Mouse (Mus musculus): ENCODE results near the gene Thrb. TPM values are rescaled to one million over a fixed set of nuclear protein-coding genes. Genes with fewer than 3 reads are reported as not detected.

Thrb gene
- polyA plus RNA-seq, 1 experiment from 2014 or later: 1.1 TPM

GRCm38 (mm10) chr14:17722824-17723445 is 62.9 kb downstream of the Thrb start:
- H3K9ac ChIP-seq: no peak overlapping the region
- H3K27me3 ChIP-seq: no peaks in the 10 kb centered on the region
- ATAC-seq (ENCODE audit: low FRiP score): peak; percentile 60; the same call in 1 of the 2 replicates
- H3K36me3 ChIP-seq: no peaks in the 10 kb centered on the region
- WGBS: 20% methylated on average over 1 of the region's 1 CpGs
- no peaks in the 10 kb centered on the region for H3K4me1 ChIP-seq
- no peak overlapping the region for H3K4me2 ChIP-seq (replicated peaks)
- no peaks in the 10 kb centered on the region for H3K9me3 ChIP-seq (replicated peaks)
- no peak overlapping the region for H3K4me3 ChIP-seq
- no peak overlapping the region for H3K27ac ChIP-seq

GRCm38 (mm10) chr14:17724577-17724976 is 64.5 kb downstream of the Thrb start:
- 89% methylated on average over 3 of the region's 3 CpGs for whole genome bisulfite sequencing
- H3K27me3 ChIP-seq: no peaks in the 10 kb centered on the region
- H3K4me2 ChIP-seq (replicated peaks): no peak overlapping the region
- no peak for ATAC-seq (ENCODE audit: low FRiP score)
- H3K4me1 ChIP-seq: no peaks in the 10 kb centered on the region
- no peak overlapping the region for H3K4me3 ChIP-seq
- H3K36me3 ChIP-seq: no peaks in the 10 kb centered on the region
- H3K9me3 ChIP-seq (replicated peaks): no peaks in the 10 kb centered on the region
- no peak overlapping the region for H3K9ac ChIP-seq
- H3K27ac ChIP-seq: no peak overlapping the region

- H3K9me3 ChIP-seq (replicated peaks): no peaks in the 10 kb centered on the region
- no peak overlapping the region for H3K4me3 ChIP-seq
- H3K4me1 ChIP-seq: no peaks in the 10 kb centered on the region
- no peaks in the 10 kb centered on the region for H3K27me3 ChIP-seq
- no peak overlapping the region for H3K4me2 ChIP-seq (replicated peaks)
- H3K36me3 ChIP-seq: no peaks in the 10 kb centered on the region
- H3K27ac ChIP-seq: no peak overlapping the region
- no peak overlapping the region for H3K9ac ChIP-seq
- no peak for ATAC-seq (ENCODE audit: low FRiP score)
- WGBS: 67% methylated on average over 1 of the region's 1 CpGs
Observed at GRCm38 (mm10) chr14:17726906-17727305, 66.8 kb downstream of the Thrb start.

DNA sequence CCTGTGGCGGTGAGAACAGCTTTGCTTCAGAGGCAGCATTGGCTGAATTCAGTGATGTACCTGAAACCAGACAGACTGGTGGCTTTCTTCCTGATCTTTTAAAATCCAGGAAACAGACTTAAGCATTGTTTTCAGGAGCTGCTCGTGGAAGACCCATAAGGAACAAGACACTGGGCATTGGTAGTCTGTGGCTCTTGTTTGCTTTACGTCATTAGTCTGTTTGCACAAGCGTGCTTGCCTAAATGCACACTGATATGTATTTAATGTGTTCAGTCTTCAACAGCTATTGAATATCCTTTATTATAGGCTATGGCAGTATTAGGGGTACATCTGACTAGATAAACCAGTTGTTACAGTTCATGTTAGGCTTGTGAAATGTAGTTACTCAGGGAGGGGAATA is 67.8 kb downstream of the Thrb start:
- Histone ChIP-seq H3K9ac (no peak overlapping the region), H3K4me2 (replicated peaks) (no peak overlapping the region), H3K36me3 (no peaks in the 10 kb centered on the region), H3K4me3 (no peak overlapping the region), H3K4me1 (no peaks in the 10 kb centered on the region), H3K9me3 (replicated peaks) (no peaks in the 10 kb centered on the region), H3K27ac (no peak overlapping the region), H3K27me3 (no peaks in the 10 kb centered on the region)
- ATAC-seq (ENCODE audit: low FRiP score): no peak
- 80% methylated on average over 4 of the region's 4 CpGs for WGBS

- ATAC-seq (ENCODE audit: low FRiP score): no peak
- no peaks in the 10 kb centered on the region for H3K9me3 ChIP-seq (replicated peaks)
- no peak overlapping the region for H3K4me3 ChIP-seq
- H3K27ac ChIP-seq: no peak overlapping the region
- 76% methylated on average over 2 of the region's 2 CpGs for WGBS
- no peak overlapping the region for H3K4me2 ChIP-seq (replicated peaks)
- H3K4me1 ChIP-seq: no peaks in the 10 kb centered on the region
- H3K9ac ChIP-seq: no peak overlapping the region
- no peaks in the 10 kb centered on the region for H3K27me3 ChIP-seq
- H3K36me3 ChIP-seq: no peaks in the 10 kb centered on the region
Observed at GRCm38 (mm10) chr14:17728889-17729288, 68.8 kb downstream of the Thrb start.

DNA sequence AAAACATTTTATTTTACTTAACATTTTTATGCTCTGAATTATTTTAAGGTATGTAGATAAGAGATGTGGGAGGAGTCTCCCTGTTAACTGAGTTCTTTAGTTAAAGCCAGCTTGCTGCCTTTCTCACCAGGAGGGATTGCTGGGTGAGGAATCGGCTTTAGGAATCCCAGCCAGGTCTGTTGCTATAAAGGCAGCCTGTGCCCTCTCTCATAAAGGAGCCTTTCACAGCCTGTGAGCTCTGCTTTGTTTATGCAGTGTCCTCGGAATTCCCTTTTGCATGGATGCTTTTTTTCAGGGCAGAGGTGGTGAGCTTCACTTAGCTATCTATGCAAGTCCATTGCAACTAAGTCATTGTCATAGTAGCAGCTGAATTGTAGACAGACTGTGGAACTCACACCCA is 71.0 kb downstream of the Thrb start:
- ATAC-seq (ENCODE audit: low FRiP score): no peak
- H3K27me3 ChIP-seq: no peaks in the 10 kb centered on the region
- 6% methylated on average over 2 of the region's 2 CpGs for WGBS
- H3K9ac ChIP-seq: no peak overlapping the region
- H3K27ac ChIP-seq: no peak overlapping the region
- no peaks in the 10 kb centered on the region for H3K36me3 ChIP-seq
- H3K4me1 ChIP-seq: no peaks in the 10 kb centered on the region
- no peak overlapping the region for H3K4me3 ChIP-seq
- H3K4me2 ChIP-seq (replicated peaks): no peak overlapping the region
- no peaks in the 10 kb centered on the region for H3K9me3 ChIP-seq (replicated peaks)

DNA sequence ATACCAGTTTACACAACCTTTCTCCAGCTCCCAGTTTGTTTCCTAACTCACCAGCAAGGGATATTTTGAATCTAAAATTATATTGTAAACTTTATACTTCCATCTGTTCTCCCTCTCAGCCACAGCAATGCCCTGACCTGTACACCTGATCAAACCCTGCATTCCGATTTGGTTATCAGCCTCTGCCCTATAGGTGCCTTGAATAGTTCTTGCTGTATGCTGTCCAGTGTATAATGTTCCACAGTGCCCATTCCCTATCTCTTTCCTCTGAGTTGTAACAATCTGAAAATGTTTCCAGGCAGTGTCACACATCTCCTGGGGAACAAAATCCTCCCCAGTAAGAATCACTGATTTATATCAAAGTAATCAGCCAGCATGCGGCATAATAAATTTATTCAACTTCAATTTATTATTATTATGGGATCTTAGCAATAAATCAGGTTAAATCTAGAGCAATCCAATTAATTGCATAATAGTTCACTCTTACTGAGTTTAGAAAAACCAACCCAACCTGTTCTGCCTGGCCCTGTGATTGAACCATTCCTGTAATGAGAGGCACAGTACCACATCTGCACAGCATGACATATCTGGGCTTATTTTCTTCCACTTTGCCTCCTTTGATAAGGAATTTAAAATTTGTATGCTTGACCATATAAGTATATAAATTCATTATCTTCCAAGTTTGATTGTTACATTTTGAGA is 73.2 kb downstream of the Thrb start:
- H3K9me3 ChIP-seq (replicated peaks): no peaks in the 10 kb centered on the region
- H3K27ac ChIP-seq: no peak overlapping the region
- no peak for ATAC-seq (ENCODE audit: low FRiP score)
- H3K36me3 ChIP-seq: no peaks in the 10 kb centered on the region
- no peak overlapping the region for H3K4me2 ChIP-seq (replicated peaks)
- H3K4me1 ChIP-seq: no peaks in the 10 kb centered on the region
- H3K9ac ChIP-seq: no peak overlapping the region
- WGBS: 90% methylated on average over 2 of the region's 2 CpGs
- H3K27me3 ChIP-seq: no peaks in the 10 kb centered on the region
- no peak overlapping the region for H3K4me3 ChIP-seq

DNA sequence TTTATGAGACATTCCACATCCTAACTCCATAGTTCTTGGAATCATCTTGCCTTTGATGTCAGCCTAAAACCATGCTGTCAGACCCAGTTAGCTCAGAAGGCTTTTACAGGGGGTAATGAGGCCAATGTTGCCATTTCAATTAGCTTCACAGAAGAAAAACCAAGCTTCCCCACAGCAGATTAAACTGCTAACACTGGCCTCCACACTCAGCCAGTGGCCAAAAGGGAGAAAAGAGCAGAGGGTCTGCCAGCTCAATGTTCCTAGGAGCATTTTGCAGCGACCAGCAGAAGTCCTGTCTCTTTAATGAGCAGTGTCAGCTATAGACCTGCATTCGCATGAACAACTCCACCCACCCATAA is 73.7 kb downstream of the Thrb start:
- no peak overlapping the region for H3K9ac ChIP-seq
- no peaks in the 10 kb centered on the region for H3K36me3 ChIP-seq
- H3K4me2 ChIP-seq (replicated peaks): no peak overlapping the region
- H3K27ac ChIP-seq: no peak overlapping the region
- no peak; the same call in 1 of the 2 replicates for ATAC-seq (ENCODE audit: low FRiP score)
- WGBS: 71% methylated on average over 2 of the region's 2 CpGs
- no peaks in the 10 kb centered on the region for H3K9me3 ChIP-seq (replicated peaks)
- H3K4me3 ChIP-seq: no peak overlapping the region
- H3K4me1 ChIP-seq: no peaks in the 10 kb centered on the region
- no peaks in the 10 kb centered on the region for H3K27me3 ChIP-seq

- WGBS: 73% methylated on average over 6 of the region's 6 CpGs
- H3K36me3 ChIP-seq: no peaks in the 10 kb centered on the region
- ATAC-seq (ENCODE audit: low FRiP score): no peak
Observed at GRCm38 (mm10) chr14:17735440-17735839, 75.4 kb downstream of the Thrb start.

DNA sequence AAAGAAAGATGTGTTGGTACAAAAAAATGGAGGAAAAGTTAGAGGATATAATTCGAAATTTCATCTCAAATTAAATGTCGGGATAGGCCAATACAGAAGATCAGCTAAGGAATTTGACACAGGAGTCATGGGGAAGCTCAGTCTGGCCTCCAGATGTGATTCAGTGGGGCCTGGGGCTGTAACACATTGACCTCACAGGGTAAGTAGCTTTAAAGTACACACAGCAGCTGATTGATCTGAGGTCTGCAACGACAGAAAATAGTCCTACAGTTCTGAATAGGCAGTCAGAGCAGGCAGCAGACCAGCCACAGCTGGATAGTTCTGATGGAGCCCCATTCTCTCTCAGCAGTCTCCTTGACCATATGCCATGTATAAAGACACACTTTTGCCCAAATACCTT is 80.8 kb downstream of the Thrb start:
- Histone ChIP-seq H3K27ac (no peak overlapping the region), H3K4me3 (no peak overlapping the region), H3K9me3 (replicated peaks) (no peaks in the 10 kb centered on the region), H3K4me1 (no peaks in the 10 kb centered on the region), H3K27me3 (no peaks in the 10 kb centered on the region), H3K9ac (no peak overlapping the region), H3K4me2 (replicated peaks) (no peak overlapping the region), H3K36me3 (no peaks in the 10 kb centered on the region)
- 37% methylated on average over 3 of the region's 3 CpGs for WGBS
- no peak for ATAC-seq (ENCODE audit: low FRiP score)

More at GRCm38 (mm10) chr14:17735440-17735839, 75.4 kb downstream of the Thrb start:
- Histone ChIP-seq H3K4me1 (no peaks in the 10 kb centered on the region), H3K27me3 (no peaks in the 10 kb centered on the region), H3K27ac (no peak overlapping the region), H3K9ac (no peak overlapping the region), H3K9me3 (replicated peaks) (no peaks in the 10 kb centered on the region), H3K4me3 (no peak overlapping the region), H3K4me2 (replicated peaks) (no peak overlapping the region)

- no peak overlapping the region for H3K27ac ChIP-seq
- H3K9me3 ChIP-seq (replicated peaks): no peaks in the 10 kb centered on the region
- no peaks in the 10 kb centered on the region for H3K4me1 ChIP-seq
- no peak overlapping the region for H3K4me3 ChIP-seq
- H3K4me2 ChIP-seq (replicated peaks): no peak overlapping the region
- H3K36me3 ChIP-seq: no peaks in the 10 kb centered on the region
- H3K27me3 ChIP-seq: no peaks in the 10 kb centered on the region
- ATAC-seq (ENCODE audit: low FRiP score): no peak
- WGBS: 76% methylated on average over 2 of the region's 2 CpGs
- H3K9ac ChIP-seq: no peak overlapping the region
Observed at GRCm38 (mm10) chr14:17742264-17742663, 82.2 kb downstream of the Thrb start.

DNA sequence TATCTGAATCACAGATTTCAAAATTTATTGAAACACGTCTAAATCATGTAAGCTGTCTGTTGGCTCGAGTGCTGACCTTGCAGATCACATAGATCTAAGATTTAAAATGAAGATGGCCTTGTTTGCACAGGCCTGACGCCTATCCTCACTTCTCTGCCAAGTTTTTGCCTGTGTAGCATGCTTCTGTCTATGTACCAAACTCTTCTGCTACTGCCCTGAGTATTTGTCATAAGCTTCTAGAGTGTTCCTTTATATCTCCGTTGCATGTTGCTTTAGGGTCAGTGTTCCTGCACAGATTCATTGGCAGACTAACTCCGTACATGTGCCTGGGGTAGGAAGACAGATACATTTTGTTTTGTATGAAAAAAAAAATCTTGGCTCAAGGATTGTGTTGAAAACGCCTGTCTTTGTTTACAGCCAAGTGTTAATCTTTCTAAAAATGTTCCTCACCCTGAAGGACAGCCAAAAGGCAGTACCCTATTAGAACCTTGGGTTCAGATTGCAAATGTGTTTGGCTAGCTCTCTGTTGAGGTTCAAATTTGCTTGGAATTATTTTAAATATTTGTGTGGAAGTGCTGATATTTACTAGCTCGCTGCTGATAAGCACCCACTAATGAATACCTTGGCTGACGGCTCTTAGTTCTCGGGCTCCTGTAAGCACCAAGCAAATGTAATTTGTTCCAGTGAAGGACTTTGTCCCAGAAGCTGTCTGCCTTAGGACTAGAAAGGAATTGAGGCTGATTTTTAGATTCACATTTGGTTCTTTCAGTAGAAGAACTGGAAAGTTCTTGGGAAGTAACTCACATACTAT is 83.0 kb downstream of the Thrb start:
- WGBS: 74% methylated on average over 9 of the region's 9 CpGs
- no peak for ATAC-seq (ENCODE audit: low FRiP score)

More for the DNA sequence above, 83.0 kb downstream of the Thrb start:
- Histone ChIP-seq H3K4me3 (no peak overlapping the region), H3K4me1 (no peaks in the 10 kb centered on the region), H3K4me2 (replicated peaks) (no peak overlapping the region), H3K9ac (no peak overlapping the region), H3K9me3 (replicated peaks) (no peaks in the 10 kb centered on the region), H3K27me3 (no peaks in the 10 kb centered on the region), H3K36me3 (no peaks in the 10 kb centered on the region), H3K27ac (no peak overlapping the region)
